Mouse (Mus musculus) adrenal gland, adult (tissue): ENCODE results near the gene Gpkow.
"Not testable (repeated sequence)": the region's sequence is repeated elsewhere in the genome, so short reads cannot be mapped to it uniquely, and the experiment has no call there.

Experiments used
- DNase-seq, 2 experiments: peaks; one replicate each; pipeline ENCODE4 v3.0.0; 2022 to 2023; ENCODE audit warnings: low spot score in 1 of 2; ENCODE audit not compliant: inconsistent age in 2 of 2

The Gpkow gene

GRCm38 (mm10) chrX:7743470-7743869, 46.5 kb downstream of the Gpkow start:
- DNase-seq = no peak

GRCm38 (mm10) chrX:7744940-7745339, 48.0 kb downstream of the Gpkow start:
- no peak for DNase-seq

- DNase-seq = no peak
Measured at GRCm38 (mm10) chrX:7745429-7745828, 48.5 kb downstream of the Gpkow start.

- DNase-seq = peak; percentile 75 to 85
Measured at GRCm38 (mm10) chrX:7750432-7751116, 53.6 kb downstream of the Gpkow start, which contains the start of gene Ccdc120. Gene Ccdc120 (minus strand): TSS chrX:7750905.

- DNase-seq = not testable (repeated sequence)
Measured at GRCm38 (mm10) chrX:7753627-7754026, 56.7 kb downstream of the Gpkow start.
